Mouse (Mus musculus): ENCODE data around the gene Nop9.

DNA sequence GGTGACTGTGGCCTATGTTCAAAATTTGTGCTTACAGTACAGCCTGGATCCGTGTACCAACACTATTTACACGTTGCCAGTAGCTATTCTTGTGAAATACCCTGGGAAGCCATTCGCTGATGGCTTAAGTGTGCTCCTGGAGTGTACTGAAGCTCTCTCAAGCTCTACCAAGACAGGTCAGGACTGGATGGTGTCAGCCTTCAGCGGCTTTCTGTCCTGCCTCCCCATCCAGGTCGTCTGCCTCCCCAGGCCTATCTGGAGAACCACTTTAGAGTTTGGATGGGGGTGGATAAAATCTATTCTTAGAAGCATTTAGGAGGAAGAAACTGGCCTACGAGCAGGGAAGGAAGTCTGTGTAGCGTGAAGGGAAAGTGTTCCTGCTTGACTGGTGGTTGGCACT is 17.7 kb downstream of the Nop9 start:
- no peak for TF ChIP-seq CTCF (IDR thresholded peaks at IDR 0.05; ENCODE audit: low read depth, low read length)
- TF ChIP-seq TAL1 (conservative IDR thresholded peaks at IDR 0.05; ENCODE audit: low read depth, low read length), result no peak
- no peak for TF ChIP-seq GATA1 (IDR thresholded peaks at IDR 0.05; ENCODE audit: borderline replicate concordance, low read length)
- no peak for TF ChIP-seq POLR2AphosphoS5 (IDR thresholded peaks at IDR 0.05; ENCODE audit: insufficient replicate concordance, low read depth, low read length)
- no peak for TF ChIP-seq GATA2 (IDR thresholded peaks at IDR 0.05; ENCODE audit: borderline replicate concordance, low read depth, low read length)

Measured in G1E (cell line).